Mouse (Mus musculus) ES-E14 (cell line): ENCODE results near the gene Zc2hc1b. TPM values are rescaled to one million over a fixed set of nuclear protein-coding genes. Genes with fewer than 3 reads are reported as not detected.

Experiments used
- DNase-seq: peaks from one replicate; pipeline ENCODE4 v3.0.0-alpha.2; 2013; ENCODE audit warnings: low read depth, low spot score
- H3K27ac ChIP-seq: 2 replicates; pipeline ENCODE4 v1.5.1; 2012; ENCODE audit warnings: low read depth, mild to moderate bottlenecking, low read length, moderate library complexity, mixed read lengths; ENCODE audit not compliant: poor library complexity, insufficient read depth, severe bottlenecking
- H3K36me3 ChIP-seq: 2 replicates; pipeline ENCODE4 v1.6.1; 2012; ENCODE audit warnings: mild to moderate bottlenecking, low read length, moderate library complexity, mixed read lengths; ENCODE audit not compliant: control insufficient read depth, poor library complexity, insufficient read depth, severe bottlenecking
- H3K4me1 ChIP-seq, 2 experiments: fragments of 150-350 bp in 1 of 2; sonication (generic) in 1 of 2; 2 replicates each; pipeline ENCODE4 v1.6.1; 2012; ENCODE audit warnings: low read length in 2 of 2, mild to moderate bottlenecking in 1 of 2, mixed read lengths in 1 of 2; ENCODE audit not compliant: control insufficient read depth in 2 of 2, insufficient read depth in 2 of 2, poor library complexity in 1 of 2
- H3K4me3 ChIP-seq, 2 experiments: fragments of 150-350 bp in 1 of 2; sonication (generic) in 1 of 2; 2 replicates each; pipeline ENCODE4 v1.5.1; 2012; ENCODE audit warnings: low read length in 2 of 2, low read depth in 1 of 2, mild to moderate bottlenecking in 1 of 2, mixed read lengths in 1 of 2; ENCODE audit not compliant: insufficient read depth in 1 of 2, poor library complexity in 1 of 2, severe bottlenecking in 1 of 2
- H3K9ac ChIP-seq: 2 replicates; pipeline ENCODE4 v1.6.1; 2012; ENCODE audit warnings: low read depth, mild to moderate bottlenecking, low read length, mixed read lengths; ENCODE audit not compliant: poor library complexity, insufficient read depth, severe bottlenecking
- H3K9me3 ChIP-seq: fragments of 150-350 bp; sonication (generic); 2 replicates; pipeline ENCODE4 v1.6.1; 2012; ENCODE audit warnings: low read depth, mild to moderate bottlenecking, low read length; ENCODE audit not compliant: control insufficient read depth, insufficient read depth
- CHD2 ChIP-seq: IDR thresholded peaks from 2 replicates; pipeline ENCODE4 v1.6.1; 2014; ENCODE audit warnings: mild to moderate bottlenecking, low read depth, low read length, inconsistent platforms
- HCFC1 ChIP-seq: IDR thresholded peaks from 2 replicates; pipeline ENCODE4 v1.6.1; 2012; ENCODE audit warnings: low read length, inconsistent platforms, borderline replicate concordance; ENCODE audit not compliant: insufficient read depth
- MAFK ChIP-seq: IDR thresholded peaks from 2 replicates; pipeline ENCODE4 v1.6.1; 2014; ENCODE audit warnings: mild to moderate bottlenecking, low read depth, low read length, inconsistent platforms; ENCODE audit not compliant: insufficient read depth
- ZC3H11A ChIP-seq: IDR thresholded peaks from 2 replicates; pipeline ENCODE4 v1.6.1; 2012; ENCODE audit warnings: low read depth, mild to moderate bottlenecking, inconsistent platforms, low read length, borderline replicate concordance
- ZNF384 ChIP-seq: IDR thresholded peaks from 2 replicates; pipeline ENCODE4 v1.6.1; 2012; ENCODE audit warnings: low read depth, low read length, inconsistent platforms
- in situ Hi-C, 2 experiments: fragments of 600-800 bp; cut with MboI; formaldehyde crosslinking; loops; one replicate each; pipeline ENCODE4 v1.15.1; 2025; ENCODE audit warnings: low sequenced_read_pairs in 2 of 2, inconsistent platforms in 1 of 2; ENCODE audit not compliant: unreplicated experiment in 2 of 2
- total RNA-seq: library from RNA; depleted of rRNA; stranded (reverse); fragments of 300-350 nt; gene quantifications from 2 replicates; pipeline ENCODE4 v1.2.3, GENCODE M21; 2012

The Zc2hc1b gene
- total RNA-seq, 1 experiment = not detected

- no peak overlapping the region for H3K4me3 ChIP-seq
- H3K4me1 ChIP-seq = peaks cover 6 to 9% of the 10 kb centered on the region in 2 experiments
- H3K36me3 ChIP-seq = no peaks in the 10 kb centered on the region
- no peak overlapping the region for H3K9ac ChIP-seq
- H3K9me3 ChIP-seq = no peaks in the 10 kb centered on the region
- TF ChIP-seq CHD2 = 0 out of 2 replicates have a peak, but pooled peaks have one; percentile 27
- no peak for TF ChIP-seq HCFC1
- no peak for TF ChIP-seq ZC3H11A
- TF ChIP-seq ZNF384 = no peak
- no peak for TF ChIP-seq MAFK
- in situ Hi-C loops = no loop called here
- peak; percentile 90 for DNase-seq
- H3K27ac ChIP-seq = no peak overlapping the region
Measured at GRCm38 (mm10) chr10:13108021-13108548, 69.7 kb downstream of the Zc2hc1b start.

- Histone ChIP-seq H3K27ac (no peak overlapping the region), H3K36me3 (no peaks in the 10 kb centered on the region), H3K9me3 (no peaks in the 10 kb centered on the region), H3K4me1 (peaks cover 6 to 9% of the 10 kb centered on the region in 2 experiments), H3K9ac (no peak overlapping the region), H3K4me3 (no peak overlapping the region)
- TF ChIP-seq ZNF384 (no peak), HCFC1 (no peak), CHD2 (no peak), ZC3H11A (no peak), MAFK (no peak)
- no peak for DNase-seq
- in situ Hi-C loops = no loop called here
Measured at GRCm38 (mm10) chr10:13106909-13107624, 70.8 kb downstream of the Zc2hc1b start.

- in situ Hi-C loops = no loop called here
- TF ChIP-seq CHD2 (no peak), ZNF384 (no peak)
- H3K36me3 ChIP-seq = no peaks in the 10 kb centered on the region
- H3K27ac ChIP-seq = no peak overlapping the region
- H3K4me1 ChIP-seq = peaks cover 5 to 6% of the 10 kb centered on the region in 2 experiments; a peak in 3 of 4 replicates
- H3K4me3 ChIP-seq = no peak overlapping the region
- H3K9ac ChIP-seq = no peak overlapping the region
- DNase-seq = no peak
- H3K9me3 ChIP-seq = no peaks in the 10 kb centered on the region
Measured at GRCm38 (mm10) chr10:13103838-13104237, 74.0 kb downstream of the Zc2hc1b start.

- no peak overlapping the region for H3K27ac ChIP-seq
- in situ Hi-C loops = no loop called here
- H3K9me3 ChIP-seq = no peaks in the 10 kb centered on the region
- no peaks in the 10 kb centered on the region for H3K36me3 ChIP-seq
- H3K4me3 ChIP-seq = no peak overlapping the region
- H3K4me1 ChIP-seq = no peaks in the 10 kb centered on the region; a peak in 1 of 4 replicates
- no peak for TF ChIP-seq CHD2
- TF ChIP-seq ZNF384 = no peak
- no peak for TF ChIP-seq ZC3H11A
- TF ChIP-seq MAFK = 0 out of 2 replicates have a peak, but pooled peaks have one; percentile 30
- no peak overlapping the region for H3K9ac ChIP-seq
- DNase-seq = no peak
Measured at GRCm38 (mm10) chr10:13102360-13102759, 75.5 kb downstream of the Zc2hc1b start.
